Mouse (Mus musculus) limb, embryonic 11.5 days (tissue): ENCODE results near the gene Hnrnpab. TPM values are rescaled to one million over a fixed set of nuclear protein-coding genes. Genes with fewer than 3 reads are reported as not detected.

ENCODE experiments used
- ATAC-seq: fragments of 200-750 bp; cut with Nextera tagmentation; 2 replicates; pipeline ENCODE4 v1.8.0; 2017; ENCODE audit warnings: low read depth; ENCODE audit not compliant: insufficient number of reproducible peaks, low FRiP score, low TSS enrichment
- DNase-seq: peaks from one replicate; pipeline ENCODE4 v3.0.0-alpha.2; 2015; ENCODE audit warnings: low spot score
- H3K27ac ChIP-seq: fragments of 300-500 bp; sonication (generic); replicated peaks from 2 replicates; pipeline ENCODE4 v1.5.1; 2014; ENCODE audit warnings: low read depth, mild to moderate bottlenecking, low read length
- H3K27me3 ChIP-seq: fragments of 300-500 bp; sonication (generic); 2 replicates; pipeline ENCODE4 v1.6.1; 2014; ENCODE audit warnings: mild to moderate bottlenecking, low read length, mixed read lengths; ENCODE audit not compliant: control insufficient read depth, insufficient read depth
- H3K36me3 ChIP-seq: fragments of 300-500 bp; sonication (generic); 2 replicates; pipeline ENCODE4 v1.6.1; 2014; ENCODE audit warnings: mild to moderate bottlenecking, low read length, moderate library complexity, mixed read lengths; ENCODE audit not compliant: control insufficient read depth, insufficient read depth
- H3K4me1 ChIP-seq: fragments of 300-500 bp; sonication (generic); 2 replicates; pipeline ENCODE4 v1.6.1; 2014; ENCODE audit warnings: low read length, mixed read lengths; ENCODE audit not compliant: control insufficient read depth, insufficient read depth
- H3K4me2 ChIP-seq: fragments of 300-500 bp; sonication (generic); 2 replicates; pipeline ENCODE4 v1.6.1; 2014; ENCODE audit warnings: low read depth, mild to moderate bottlenecking, moderate library complexity; ENCODE audit not compliant: severe bottlenecking
- H3K4me3 ChIP-seq: fragments of 300-500 bp; sonication (generic); 2 replicates; pipeline ENCODE4 v1.5.1; 2014; ENCODE audit warnings: low read depth, low read length
- H3K9ac ChIP-seq: fragments of 300-500 bp; sonication (generic); 2 replicates; pipeline ENCODE4 v1.6.1; 2014; ENCODE audit warnings: mild to moderate bottlenecking, low read length
- H3K9me3 ChIP-seq: fragments of 300-500 bp; sonication (generic); 2 replicates; pipeline ENCODE4 v1.6.1; 2016; ENCODE audit warnings: low read length; ENCODE audit not compliant: control insufficient read depth
- WGBS: fragments of 180-500 bp; shearing (Covaris S2); extraction: QIAGEN DNeasy Blood & Tissue Kit; methylation state at CpG from one replicate; pipeline ENCODE4 v1.1.7; 2014; 5-methylcytosine and 5-hydroxymethylcytosine counted together
- polyA plus RNA-seq: library from polyadenylated mRNA; unstranded; fragments of >200 nt; fragmentation: Nextera tagmentation; extraction: Ambion mirVana; gene quantifications from 2 replicates; pipeline ENCODE4 v1.2.1, GENCODE M21; 2014

The Hnrnpab gene
- polyA plus RNA-seq, 1 experiment from 2014 or later = 796 TPM

DNA sequence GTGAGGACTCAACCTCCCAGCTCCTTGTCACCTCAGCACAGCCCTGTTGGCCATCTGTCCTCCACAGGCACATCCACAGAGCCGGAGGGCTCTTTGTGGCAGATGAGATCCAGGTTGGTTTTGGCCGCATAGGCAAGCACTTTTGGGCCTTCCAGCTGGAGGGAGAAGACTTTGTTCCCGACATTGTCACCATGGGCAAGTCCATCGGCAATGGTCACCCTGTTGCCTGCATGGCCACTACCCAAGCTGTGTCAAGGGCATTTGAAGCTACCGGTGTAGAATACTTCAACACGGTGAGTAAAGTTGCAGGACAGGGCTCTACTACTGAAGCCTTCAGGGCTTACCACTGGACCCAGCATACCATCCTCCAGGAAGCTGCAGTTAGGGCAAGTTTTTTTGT, 12.8 kb downstream of the Hnrnpab start:
- no peak overlapping the region for H3K9ac ChIP-seq
- no peaks in the 10 kb centered on the region for H3K27me3 ChIP-seq
- no peaks in the 10 kb centered on the region for H3K4me1 ChIP-seq
- H3K4me2 ChIP-seq = no peak overlapping the region
- H3K36me3 ChIP-seq = peaks cover 47% of the 10 kb centered on the region
- 92% methylated on average over 6 of the region's 6 CpGs for WGBS
- ATAC-seq (no peak), DNase-seq (no peak)
- no peaks in the 10 kb centered on the region for H3K9me3 ChIP-seq
- H3K27ac ChIP-seq = no peak overlapping the region
- H3K4me3 ChIP-seq = no peak overlapping the region

DNA sequence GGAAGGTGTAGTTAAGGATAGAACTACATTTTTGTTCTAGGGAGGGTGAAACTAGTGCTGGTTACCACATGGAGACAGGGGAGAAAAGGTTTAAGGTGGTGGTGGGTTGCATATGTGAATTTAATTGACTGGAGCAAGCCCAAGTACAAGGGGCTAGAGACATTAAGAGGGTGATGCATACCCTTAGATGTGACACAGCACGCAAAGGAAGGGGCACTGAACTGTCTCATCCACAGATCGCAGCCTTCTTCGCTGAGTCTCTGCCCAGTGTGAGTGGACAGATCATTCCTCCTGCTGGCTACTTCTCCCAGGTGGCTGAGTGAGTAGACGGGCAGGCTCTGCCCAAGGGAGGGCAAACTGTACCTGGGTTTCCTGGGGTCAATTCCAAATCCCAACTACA, 13.3 kb downstream of the Hnrnpab start:
- H3K36me3 ChIP-seq = peaks cover 46% of the 10 kb centered on the region
- DNase-seq (no peak), ATAC-seq (no peak)
- no peaks in the 10 kb centered on the region for H3K27me3 ChIP-seq
- no peaks in the 10 kb centered on the region for H3K9me3 ChIP-seq
- H3K9ac ChIP-seq = no peak overlapping the region
- no peak overlapping the region for H3K4me3 ChIP-seq
- H3K4me2 ChIP-seq = no peak overlapping the region
- H3K27ac ChIP-seq = no peak overlapping the region
- H3K4me1 ChIP-seq = no peaks in the 10 kb centered on the region
- WGBS = 96% methylated on average over 4 of the region's 4 CpGs

DNA sequence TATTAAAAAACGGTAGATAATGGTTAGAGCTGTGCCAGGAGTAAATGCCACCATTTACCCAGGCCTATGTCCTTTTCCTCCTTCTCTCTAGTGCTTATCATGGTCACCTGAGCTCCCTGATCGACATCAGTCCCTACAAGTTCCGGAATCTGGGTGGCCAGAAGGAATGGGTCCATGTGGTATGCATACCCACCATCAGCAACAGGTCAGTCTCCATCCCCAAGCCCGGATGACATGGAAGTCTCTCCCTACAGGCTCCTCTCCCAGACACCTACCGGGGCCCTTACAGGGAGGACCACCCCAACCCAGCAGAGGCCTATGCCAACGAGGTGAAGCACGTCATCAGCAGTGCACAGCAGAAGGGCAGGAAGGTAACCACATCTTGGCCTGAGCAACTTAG, 14.7 kb downstream of the Hnrnpab start:
- Histone ChIP-seq H3K27ac (no peak overlapping the region), H3K4me3 (no peak overlapping the region), H3K9me3 (no peaks in the 10 kb centered on the region), H3K4me1 (no peaks in the 10 kb centered on the region), H3K27me3 (no peaks in the 10 kb centered on the region), H3K4me2 (no peak overlapping the region), H3K36me3 (peaks cover 44% of the 10 kb centered on the region), H3K9ac (no peak overlapping the region)
- 93% methylated on average over 7 of the region's 7 CpGs for WGBS
- DNase-seq (no peak), ATAC-seq (no peak)

DNA sequence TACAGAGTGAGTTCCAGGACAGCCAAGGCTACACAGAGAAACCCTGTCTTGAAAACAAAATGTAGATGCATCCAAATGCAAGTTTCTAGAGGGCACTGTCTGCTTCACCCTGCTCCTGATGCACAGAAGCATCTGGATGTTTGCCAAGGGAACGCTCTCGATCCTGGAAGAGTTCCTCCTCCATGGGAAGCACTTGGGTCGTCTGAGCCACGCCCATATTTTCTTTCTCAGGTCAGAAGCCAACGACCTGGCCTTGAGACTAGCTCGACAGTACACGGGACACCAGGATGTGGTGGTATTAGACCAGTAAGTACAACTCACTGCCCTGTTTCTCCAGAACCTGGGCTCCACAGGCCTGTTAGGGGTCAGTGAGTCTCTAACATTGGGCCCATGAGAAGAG, 15.5 kb downstream of the Hnrnpab start:
- no peak overlapping the region for H3K27ac ChIP-seq
- H3K4me2 ChIP-seq = no peak overlapping the region
- H3K4me3 ChIP-seq = no peak overlapping the region
- DNase-seq (no peak), ATAC-seq (no peak)
- peaks cover 44% of the 10 kb centered on the region for H3K36me3 ChIP-seq
- no peak overlapping the region for H3K9ac ChIP-seq
- no peaks in the 10 kb centered on the region for H3K27me3 ChIP-seq
- H3K9me3 ChIP-seq = no peaks in the 10 kb centered on the region
- 82% methylated on average over 7 of the region's 7 CpGs for WGBS
- H3K4me1 ChIP-seq = no peaks in the 10 kb centered on the region

DNA sequence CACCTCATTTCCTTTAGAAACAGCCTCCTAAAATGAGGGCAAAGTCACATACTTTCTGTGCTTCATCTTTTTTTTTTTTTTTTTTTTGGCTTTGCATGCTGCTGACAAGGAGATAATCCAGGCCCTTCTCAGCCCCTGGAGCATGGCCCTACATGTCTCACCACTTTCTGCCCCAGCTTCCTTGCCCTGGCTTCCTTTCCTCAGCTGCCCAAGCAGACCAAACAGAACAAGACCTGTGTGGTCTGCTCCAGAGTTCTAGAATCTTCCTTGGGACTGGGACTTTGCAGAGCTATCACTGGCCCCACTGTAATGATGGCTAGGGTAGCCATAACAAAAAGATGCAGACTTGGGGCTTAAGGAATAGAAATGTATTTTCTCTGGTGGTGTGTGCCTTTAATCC, 16.6 kb downstream of the Hnrnpab start:
- Histone ChIP-seq H3K27me3 (no peaks in the 10 kb centered on the region), H3K9ac (no peak overlapping the region), H3K4me2 (no peak overlapping the region), H3K4me1 (peaks cover 5% of the 10 kb centered on the region), H3K4me3 (no peak overlapping the region), H3K36me3 (peaks cover 44% of the 10 kb centered on the region), H3K9me3 (no peaks in the 10 kb centered on the region), H3K27ac (no peak overlapping the region)
- DNase-seq (no peak), ATAC-seq (no peak)

DNA sequence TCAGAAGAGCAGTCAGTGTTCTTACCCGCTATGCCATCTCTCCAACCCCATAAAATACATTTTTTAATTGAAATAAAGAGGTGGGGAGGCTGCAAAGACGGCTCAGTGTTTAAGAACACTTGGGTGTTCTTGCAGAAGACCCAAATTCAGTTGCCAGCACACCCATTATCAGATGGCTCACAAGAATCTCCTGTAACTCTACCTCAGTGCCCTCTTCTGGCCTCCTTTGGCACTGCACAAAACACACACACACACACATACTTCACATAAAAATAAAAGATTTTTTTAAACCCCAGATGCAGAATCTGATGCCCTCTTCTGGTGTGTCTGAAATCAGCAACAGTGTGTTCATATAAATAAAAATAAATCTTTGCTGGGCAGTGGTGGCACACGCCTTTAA, 17.8 kb downstream of the Hnrnpab start:
- Histone ChIP-seq H3K9ac (no peak overlapping the region), H3K27me3 (no peaks in the 10 kb centered on the region), H3K4me3 (no peak overlapping the region), H3K4me1 (peaks cover 10% of the 10 kb centered on the region), H3K4me2 (no peak overlapping the region), H3K36me3 (peaks cover 42% of the 10 kb centered on the region), H3K27ac (no peak overlapping the region), H3K9me3 (no peaks in the 10 kb centered on the region)
- DNase-seq = no peak
- WGBS = 94% methylated on average over 3 of the region's 3 CpGs
- ATAC-seq = no peak

DNA sequence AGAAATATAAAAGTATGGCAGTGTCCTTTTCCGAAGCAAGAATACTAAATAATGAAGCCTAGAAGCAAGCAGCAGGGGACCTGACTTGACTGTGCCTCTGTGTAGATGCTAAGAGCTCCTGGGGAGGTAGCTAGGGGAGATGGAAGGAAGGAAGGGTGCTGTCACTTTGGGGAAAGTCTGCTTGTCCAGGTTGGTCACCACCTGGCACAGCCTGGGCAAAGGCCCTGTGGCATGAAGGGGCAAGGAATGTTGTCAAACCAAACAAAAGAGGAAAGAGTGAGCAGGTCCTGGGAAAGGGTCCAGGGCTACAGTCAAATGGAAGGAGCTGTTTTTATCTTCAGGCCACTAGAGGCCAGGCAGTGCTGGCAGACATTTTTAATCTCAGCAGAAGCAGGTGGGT, 19.6 kb downstream of the Hnrnpab start:
- no peaks in the 10 kb centered on the region for H3K27me3 ChIP-seq
- H3K4me3 ChIP-seq = no peak overlapping the region
- no peak overlapping the region for H3K27ac ChIP-seq
- peaks cover 11% of the 10 kb centered on the region for H3K4me1 ChIP-seq
- no peak overlapping the region for H3K9ac ChIP-seq
- no peak overlapping the region for H3K4me2 ChIP-seq
- DNase-seq (no peak), ATAC-seq (no peak)
- H3K36me3 ChIP-seq = peaks cover 30% of the 10 kb centered on the region
- WGBS = 100% methylated on average over 1 of the region's 1 CpGs
- H3K9me3 ChIP-seq = no peaks in the 10 kb centered on the region

DNA sequence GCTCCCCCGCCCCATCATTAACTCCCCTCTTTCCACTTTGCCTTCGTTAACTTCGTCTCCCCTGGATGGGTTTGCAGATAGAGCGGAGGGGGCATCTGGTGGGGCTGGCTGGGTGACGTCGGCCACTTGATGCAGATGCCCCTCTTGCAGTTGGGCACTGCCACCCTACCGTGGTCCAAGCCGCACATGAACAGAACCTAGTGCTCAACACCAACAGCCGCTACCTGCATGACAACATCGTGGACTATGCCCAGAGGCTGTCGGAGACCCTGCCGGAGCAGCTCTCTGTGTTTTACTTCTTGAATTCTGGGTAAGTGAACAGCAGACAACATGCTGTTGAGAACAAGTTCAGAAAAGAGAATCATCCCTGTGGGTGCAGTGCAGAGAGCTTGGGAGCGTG, 20.2 kb downstream of the Hnrnpab start:
- Histone ChIP-seq H3K36me3 (peaks cover 25% of the 10 kb centered on the region), H3K9ac (no peak overlapping the region), H3K9me3 (no peaks in the 10 kb centered on the region), H3K27me3 (no peaks in the 10 kb centered on the region), H3K4me1 (peaks cover 11% of the 10 kb centered on the region), H3K27ac (no peak overlapping the region), H3K4me3 (no peak overlapping the region), H3K4me2 (no peak overlapping the region)
- WGBS = 94% methylated on average over 13 of the region's 13 CpGs
- ATAC-seq (no peak), DNase-seq (peak; percentile 33)

DNA sequence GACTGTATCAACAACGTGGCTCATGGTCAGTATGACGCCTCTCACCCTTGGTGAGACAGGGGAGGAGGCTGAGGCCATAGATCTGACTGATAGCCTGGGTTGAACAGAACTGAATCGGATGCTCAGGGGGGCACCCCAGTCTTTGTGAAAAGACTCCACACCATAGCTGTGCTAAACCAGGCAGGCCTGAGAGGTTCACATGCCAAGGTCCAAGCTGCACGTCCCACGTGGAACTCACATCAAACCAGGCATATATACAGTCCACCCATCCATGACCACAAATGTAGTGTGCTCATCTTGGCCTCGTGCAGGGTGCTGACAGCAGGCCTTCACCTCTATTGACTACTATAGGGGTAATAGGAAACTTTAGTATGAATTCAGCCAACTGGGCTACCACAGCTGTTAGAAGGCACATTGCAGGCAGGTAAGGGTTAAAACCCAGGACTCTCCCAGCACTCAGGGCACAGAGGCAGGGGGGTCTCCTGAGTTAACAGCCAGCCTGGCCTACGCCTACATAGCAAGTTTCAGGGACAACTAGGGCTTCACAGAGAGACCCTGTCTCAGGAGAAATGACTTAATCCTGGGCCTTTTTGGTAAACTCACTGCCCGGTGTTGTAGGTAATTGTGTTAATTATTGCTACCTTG, 20.9 kb downstream of the Hnrnpab start:
- H3K27me3 ChIP-seq = no peaks in the 10 kb centered on the region
- H3K4me2 ChIP-seq = peak overlapping the region; percentile 86
- no peaks in the 10 kb centered on the region for H3K9me3 ChIP-seq
- ATAC-seq = no peak
- H3K27ac ChIP-seq = peak overlapping the region; percentile 85; the same call in 1 of the 2 replicates
- H3K4me1 ChIP-seq = peaks cover 11% of the 10 kb centered on the region
- peak overlapping the region; percentile 58; the same call in 1 of the 2 replicates for H3K4me3 ChIP-seq
- peak overlapping the region; percentile 76 for H3K9ac ChIP-seq
- peaks cover 20% of the 10 kb centered on the region for H3K36me3 ChIP-seq
- WGBS = 69% methylated on average over 8 of the region's 8 CpGs
- DNase-seq = peak; percentile 49
